Mouse (Mus musculus) cerebellum, adult 11 months (tissue): Measurements from ENCODE around the gene Taf1c.

ENCODE experiments used
- DNase-seq: peaks from one replicate; pipeline ENCODE4 v3.0.0; 2022

Taf1c gene

GRCm38 (mm10) chr8:119622555-119622954 is 17.5 kb upstream of the Taf1c start:
- DNase-seq: no peak

- no peak for DNase-seq
Observed at GRCm38 (mm10) chr8:119620848-119621465, 15.9 kb upstream of the Taf1c start.

GRCm38 (mm10) chr8:119620116-119620840 is 15.3 kb upstream of the Taf1c start:
- DNase-seq: no peak

GRCm38 (mm10) chr8:119618887-119619286 is 13.9 kb upstream of the Taf1c start:
- no peak for DNase-seq

- DNase-seq: no peak
Observed at GRCm38 (mm10) chr8:119617586-119617985, 12.6 kb upstream of the Taf1c start.

- no peak for DNase-seq
Observed at GRCm38 (mm10) chr8:119616811-119617210, 11.8 kb upstream of the Taf1c start.

GRCm38 (mm10) chr8:119616358-119616757 is 11.3 kb upstream of the Taf1c start:
- DNase-seq: no peak

- no peak for DNase-seq
Observed at GRCm38 (mm10) chr8:119615096-119615495, 10.1 kb upstream of the Taf1c start.

- no peak for DNase-seq
Observed at GRCm38 (mm10) chr8:119612471-119612870, 7.4 kb upstream of the Taf1c start, which contains the start of gene Adad2. Gene Adad2 (plus strand): TSS chr8:119612747.

GRCm38 (mm10) chr8:119606224-119606623 is 1.2 kb upstream of the Taf1c start:
- no peak for DNase-seq

GRCm38 (mm10) chr8:119604398-119604803 is 621 bp downstream of the Taf1c start:
- no peak for DNase-seq

GRCm38 (mm10) chr8:119603771-119604170 is 1.3 kb downstream of the Taf1c start:
- no peak for DNase-seq

- no peak for DNase-seq
Observed at GRCm38 (mm10) chr8:119591456-119591855, 13.6 kb downstream of the Taf1c start.

GRCm38 (mm10) chr8:119590348-119590747 is 14.7 kb downstream of the Taf1c start:
- DNase-seq: no peak

GRCm38 (mm10) chr8:119588844-119589243 is 16.2 kb downstream of the Taf1c start:
- DNase-seq: no peak

GRCm38 (mm10) chr8:119588321-119588720 is 16.7 kb downstream of the Taf1c start:
- no peak for DNase-seq

- no peak for DNase-seq
Observed at GRCm38 (mm10) chr8:119585901-119586300, 19.1 kb downstream of the Taf1c start.

- DNase-seq: no peak
Observed at GRCm38 (mm10) chr8:119580441-119581161, 24.4 kb downstream of the Taf1c start.

GRCm38 (mm10) chr8:119579096-119579495 is 25.9 kb downstream of the Taf1c start:
- no peak for DNase-seq

GRCm38 (mm10) chr8:119575366-119575726 is 29.7 kb downstream of the Taf1c start:
- no peak for DNase-seq

GRCm38 (mm10) chr8:119574437-119575365 is 30.3 kb downstream of the Taf1c start, which contains the start of the genes Hsdl1 and Dnaaf1:
Gene Hsdl1 (minus strand): TSS chr8:119575183.
Gene Dnaaf1 (plus strand): TSS chr8:119575235.
- peak; percentile 97 for DNase-seq

GRCm38 (mm10) chr8:119572411-119572810 is 32.6 kb downstream of the Taf1c start:
- no peak for DNase-seq

- no peak for DNase-seq
Observed at GRCm38 (mm10) chr8:119571135-119571534, 33.9 kb downstream of the Taf1c start.
